Mouse (Mus musculus): ENCODE measurements at regions not wholly inside any gene's neighbourhood (a gene's known extent, or its start where the extent isn't known, plus 50 kb on each side); places are given as distances from the start of the nearest gene placed in this dataset.
"Not testable (repeated sequence)": the region's sequence is repeated elsewhere in the genome, so short reads cannot be mapped to it uniquely, and the experiment has no call there.

DNA sequence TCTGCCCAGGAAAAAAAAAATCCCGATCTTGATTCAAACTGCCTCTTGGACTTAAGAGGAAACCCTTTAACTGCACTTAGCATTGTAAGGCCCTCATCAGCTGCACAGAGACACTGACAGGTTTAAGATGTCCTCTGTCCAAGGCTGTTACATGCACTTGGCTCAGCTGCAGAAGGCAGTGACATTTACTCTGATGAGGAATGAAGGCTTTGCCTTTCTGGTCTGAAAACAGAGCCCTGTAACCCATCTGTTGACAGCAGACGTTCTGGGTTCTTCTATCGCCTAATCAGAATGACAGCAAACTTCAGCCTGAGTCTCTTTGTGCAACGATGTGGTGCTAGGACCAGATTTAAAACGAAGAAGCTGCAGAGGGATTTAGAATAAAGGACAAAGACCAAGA, 246.9 kb upstream of the Ercc4 start:
- H3K36me3 ChIP-seq (ENCODE audit: control insufficient read depth in 1 of 2, insufficient read depth in 2 of 2, low read length in 2 of 2), result no peaks in the 10 kb centered on the region
- no peak overlapping the region for H3K4me3 ChIP-seq (ENCODE audit: control insufficient read depth in 1 of 2, insufficient read depth in 1 of 2, low read depth in 2 of 2, low read length in 2 of 2)
- H3K27me3 ChIP-seq (ENCODE audit: control insufficient read depth in 1 of 2, insufficient read depth in 2 of 2, low read length in 2 of 2), result no peaks in the 10 kb centered on the region
- no peaks in the 10 kb centered on the region for H3K4me1 ChIP-seq (ENCODE audit: control insufficient read depth in 1 of 2, insufficient read depth in 2 of 2, low read length in 2 of 2)
- no peak for DNase-seq (ENCODE audit: low read depth, low spot score)
- H3K9ac ChIP-seq (ENCODE audit: control insufficient read depth, low read depth, low read length, poor library complexity, severe bottlenecking), result no peak overlapping the region
- no peaks in the 10 kb centered on the region for H3K79me2 ChIP-seq (ENCODE audit: control insufficient read depth, insufficient read depth, low read length, poor library complexity)
- H3K27ac ChIP-seq (ENCODE audit: control insufficient read depth, low read depth, low read length), result no peak overlapping the region
- TF ChIP-seq CHD1 (IDR thresholded peaks at IDR 0.05; ENCODE audit: low read depth, low read length) (no peak), POLR2A (IDR thresholded peaks at IDR 0.05; ENCODE audit: control insufficient read depth in 1 of 2, insufficient read depth in 1 of 2, low read depth in 1 of 2, low read length in 2 of 2, poor library complexity in 1 of 2) (no peak), E2F4 (IDR thresholded peaks at IDR 0.05; ENCODE audit: borderline replicate concordance, low read depth, low read length) (no peak), TAL1 (IDR thresholded peaks at IDR 0.05; ENCODE audit: low read length) (no peak), USF2 (IDR thresholded peaks at IDR 0.05; ENCODE audit: borderline replicate concordance in 1 of 2, insufficient read depth in 1 of 2, low read depth in 1 of 2, low read length in 2 of 2) (no peak)
- H3K9me3 ChIP-seq (replicated peaks; ENCODE audit: insufficient read depth, low read length), result no peaks in the 10 kb centered on the region

GRCm38 (mm10) chr16:12878326-12878725, 231.2 kb upstream of the Ercc4 start:
- not testable (repeated sequence) for H3K79me2 ChIP-seq (ENCODE audit: control insufficient read depth, insufficient read depth, low read length, poor library complexity); H3K27ac ChIP-seq (ENCODE audit: control insufficient read depth, low read depth, low read length); H3K9ac ChIP-seq (ENCODE audit: control insufficient read depth, low read depth, low read length, poor library complexity, severe bottlenecking); H3K36me3 ChIP-seq (ENCODE audit: control insufficient read depth in 1 of 2, insufficient read depth in 2 of 2, low read length in 2 of 2); H3K4me1 ChIP-seq (ENCODE audit: control insufficient read depth in 1 of 2, insufficient read depth in 2 of 2, low read length in 2 of 2); H3K27me3 ChIP-seq (ENCODE audit: control insufficient read depth in 1 of 2, insufficient read depth in 2 of 2, low read length in 2 of 2); DNase-seq (ENCODE audit: low read depth, low spot score); H3K4me3 ChIP-seq (ENCODE audit: control insufficient read depth in 1 of 2, insufficient read depth in 1 of 2, low read depth in 2 of 2, low read length in 2 of 2); H3K9me3 ChIP-seq (replicated peaks; ENCODE audit: insufficient read depth, low read length)

DNA sequence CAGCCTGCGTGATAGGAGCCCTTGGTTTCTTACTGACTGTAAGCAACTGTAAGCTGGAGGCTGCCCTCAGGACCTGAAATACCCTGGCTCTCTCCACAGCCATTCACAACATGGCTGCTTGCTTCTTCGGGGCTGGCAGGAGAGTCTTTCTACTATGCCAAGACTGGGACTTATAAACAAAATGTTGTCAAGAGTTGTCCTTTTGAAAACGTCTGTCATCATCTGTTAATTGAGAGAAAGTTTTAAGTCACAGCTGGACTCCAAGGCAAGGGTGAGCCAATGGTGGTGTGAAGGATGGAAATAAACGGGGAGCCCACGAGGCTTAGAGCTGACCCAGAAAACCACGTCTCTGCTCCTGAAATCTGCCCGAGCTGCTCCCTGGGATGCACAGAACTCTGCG, 229.5 kb upstream of the Ercc4 start:
- no peaks in the 10 kb centered on the region for H3K36me3 ChIP-seq (ENCODE audit: control insufficient read depth in 1 of 2, insufficient read depth in 2 of 2, low read length in 2 of 2)
- H3K9me3 ChIP-seq (replicated peaks; ENCODE audit: insufficient read depth, low read length), result no peaks in the 10 kb centered on the region
- H3K79me2 ChIP-seq (ENCODE audit: control insufficient read depth, insufficient read depth, low read length, poor library complexity), result no peaks in the 10 kb centered on the region
- H3K4me1 ChIP-seq (ENCODE audit: control insufficient read depth in 1 of 2, insufficient read depth in 2 of 2, low read length in 2 of 2), result no peaks in the 10 kb centered on the region
- H3K4me3 ChIP-seq (ENCODE audit: control insufficient read depth in 1 of 2, insufficient read depth in 1 of 2, low read depth in 2 of 2, low read length in 2 of 2), result no peak overlapping the region
- TF ChIP-seq CHD2 (IDR thresholded peaks at IDR 0.05; ENCODE audit: low read length), result no peak
- no peak for TF ChIP-seq HCFC1 (IDR thresholded peaks at IDR 0.05; ENCODE audit: low read depth, low read length)
- no peak for TF ChIP-seq MAZ (IDR thresholded peaks at IDR 0.05; ENCODE audit: low read depth, low read length)
- TF ChIP-seq RCOR1 (IDR thresholded peaks at IDR 0.05; ENCODE audit: low read depth, low read length), result no peak
- TF ChIP-seq ZKSCAN1 (IDR thresholded peaks at IDR 0.05; ENCODE audit: low read depth, low read length), result no peak
- TF ChIP-seq NELFE (IDR thresholded peaks at IDR 0.05; ENCODE audit: low read depth, low read length), result no peak
- no peak for TF ChIP-seq ZMIZ1 (IDR thresholded peaks at IDR 0.05; ENCODE audit: low read depth, low read length)
- TF ChIP-seq MAX (IDR thresholded peaks at IDR 0.05; ENCODE audit: low read length), result no peak
- TF ChIP-seq MYB (IDR thresholded peaks at IDR 0.05; ENCODE audit: low read depth, low read length), result no peak
- no peak for TF ChIP-seq ZC3H11A (IDR thresholded peaks at IDR 0.05; ENCODE audit: low read depth, low read length)
- TF ChIP-seq BHLHE40 (IDR thresholded peaks at IDR 0.05; ENCODE audit: borderline replicate concordance, low read depth, low read length), result no peak
- TF ChIP-seq JUND (IDR thresholded peaks at IDR 0.05; ENCODE audit: low read depth, low read length), result no peak
- no peak for TF ChIP-seq GATA1 (IDR thresholded peaks at IDR 0.05; ENCODE audit: low read depth, low read length)
- TF ChIP-seq USF2 (IDR thresholded peaks at IDR 0.05; ENCODE audit: borderline replicate concordance in 1 of 2, insufficient read depth in 1 of 2, low read depth in 1 of 2, low read length in 2 of 2), result no peak
- TF ChIP-seq CTCF (IDR thresholded peaks at IDR 0.05 in 2 of 3, conservative IDR thresholded peaks at IDR 0.05 in 1 of 3; ENCODE audit: control insufficient read depth in 1 of 3, insufficient read depth in 1 of 3, low read depth in 2 of 3, low read length in 3 of 3, poor library complexity in 1 of 3, severe bottlenecking in 1 of 3), result no peak
- no peak for TF ChIP-seq GABPA (IDR thresholded peaks at IDR 0.05; ENCODE audit: low read depth, low read length)
- TF ChIP-seq NRF1 (IDR thresholded peaks at IDR 0.05; ENCODE audit: insufficient read depth, low read depth, low read length, poor library complexity, severe bottlenecking), result no peak
- DNase-seq (ENCODE audit: low read depth, low spot score), result no peak
- H3K9ac ChIP-seq (ENCODE audit: control insufficient read depth, low read depth, low read length, poor library complexity, severe bottlenecking), result no peak overlapping the region
- H3K27ac ChIP-seq (ENCODE audit: control insufficient read depth, low read depth, low read length), result no peak overlapping the region
- H3K27me3 ChIP-seq (ENCODE audit: control insufficient read depth in 1 of 2, insufficient read depth in 2 of 2, low read length in 2 of 2), result no peaks in the 10 kb centered on the region
